Mouse (Mus musculus) myocyte (in vitro differentiated cells): ENCODE results near the gene Scg3. TPM values are rescaled to one million over a fixed set of nuclear protein-coding genes. Genes with fewer than 3 reads are reported as not detected.

Experiments used
- H3K27me3 ChIP-seq: one replicate; pipeline ENCODE4 v1.6.1; 2011; ENCODE audit not compliant: control insufficient read depth, insufficient read depth, insufficient read length
- H3K36me3 ChIP-seq: one replicate; pipeline ENCODE4 v1.6.1; 2011; ENCODE audit not compliant: control insufficient read depth, insufficient read depth
- H3K4me2 ChIP-seq: one replicate; pipeline ENCODE4 v1.6.1; 2011; ENCODE audit warnings: low read depth, control low read depth
- H3K4me3 ChIP-seq: one replicate; pipeline ENCODE4 v1.5.1; 2011; ENCODE audit warnings: mild to moderate bottlenecking, control low read depth, moderate library complexity
- H3K79me2 ChIP-seq: one replicate; pipeline ENCODE4 v1.6.1; 2011; ENCODE audit not compliant: control insufficient read depth, insufficient read depth
- H3ac ChIP-seq: one replicate; pipeline ENCODE4 v1.6.1; 2011; ENCODE audit not compliant: control insufficient read depth, insufficient read length
- CEBPB ChIP-seq: IDR thresholded peaks from 2 replicates; pipeline ENCODE4 v1.6.1; 2011; ENCODE audit warnings: mild to moderate bottlenecking, moderate library complexity; ENCODE audit not compliant: poor library complexity, insufficient read depth, severe bottlenecking
- E2F4 ChIP-seq: IDR thresholded peaks from one replicate; pipeline ENCODE4 v1.6.1; 2011; ENCODE audit warnings: mild to moderate bottlenecking, control low read depth, moderate library complexity; ENCODE audit not compliant: insufficient read depth
- MAX ChIP-seq: IDR thresholded peaks from one replicate; pipeline ENCODE4 v1.6.1; 2011; ENCODE audit warnings: low read depth, mild to moderate bottlenecking, control low read depth
- MYOD1 ChIP-seq, 3 experiments: IDR thresholded peaks; one replicate each; pipeline ENCODE4 v1.6.1; 2011; ENCODE audit warnings: control low read depth in 2 of 3, low read depth in 2 of 3, mild to moderate bottlenecking in 2 of 3, moderate library complexity in 1 of 3; ENCODE audit not compliant: insufficient read length in 2 of 3, control insufficient read depth in 1 of 3
- MYOG ChIP-seq, 3 experiments: IDR thresholded peaks; one replicate each; pipeline ENCODE4 v1.6.1; 2011; ENCODE audit warnings: control low read depth in 2 of 3, low read depth in 2 of 3, mild to moderate bottlenecking in 2 of 3; ENCODE audit not compliant: insufficient read length in 2 of 3, control insufficient read depth in 1 of 3, insufficient read depth in 1 of 3
- POLR2A ChIP-seq: IDR thresholded peaks from one replicate; pipeline ENCODE4 v1.6.1; 2011; ENCODE audit warnings: low read depth, mild to moderate bottlenecking, control low read depth, moderate library complexity; ENCODE audit not compliant: insufficient read length
- POLR2AphosphoS2 ChIP-seq: IDR thresholded peaks from one replicate; pipeline ENCODE4 v1.6.1; 2011; ENCODE audit warnings: low read depth, control low read depth; ENCODE audit not compliant: insufficient read length
- REST ChIP-seq: IDR thresholded peaks from one replicate; pipeline ENCODE4 v1.6.1; 2011; ENCODE audit warnings: mild to moderate bottlenecking, control low read depth, moderate library complexity; ENCODE audit not compliant: insufficient read depth, insufficient read length
- SRF ChIP-seq: IDR thresholded peaks from one replicate; pipeline ENCODE4 v1.6.1; 2011; ENCODE audit warnings: low read depth; ENCODE audit not compliant: control insufficient read depth, insufficient read length
- TCF12 ChIP-seq: IDR thresholded peaks from one replicate; pipeline ENCODE4 v1.6.1; 2011; ENCODE audit warnings: mild to moderate bottlenecking, control low read depth; ENCODE audit not compliant: poor library complexity, insufficient read depth, severe bottlenecking
- TCF3 ChIP-seq: IDR thresholded peaks from one replicate; pipeline ENCODE4 v1.6.1; 2011; ENCODE audit warnings: low read depth, control low read depth; ENCODE audit not compliant: insufficient read length
- USF1 ChIP-seq: IDR thresholded peaks from one replicate; pipeline ENCODE4 v1.6.1; 2011; ENCODE audit warnings: low read depth, mild to moderate bottlenecking, control low read depth, moderate library complexity
- polyA plus RNA-seq: library from polyadenylated mRNA; unstranded; fragments of >200 nt; fragmentation: generic; extraction: Trizol; gene quantifications from one replicate; pipeline ENCODE4 v1.2.1, GENCODE M21; 2012; ENCODE audit warnings: missing spikeins

Gene Scg3
- polyA plus RNA-seq, 1 experiment, result not detected

GRCm38 (mm10) chr9:75653981-75654911, 29.6 kb downstream of the Scg3 start:
- Histone ChIP-seq H3K36me3 (no peaks in the 10 kb centered on the region), H3ac (no peak overlapping the region), H3K27me3 (no peaks in the 10 kb centered on the region), H3K4me2 (no peak overlapping the region), H3K4me3 (no peak overlapping the region), H3K79me2 (no peaks in the 10 kb centered on the region)
- no peak for TF ChIP-seq USF1
- TF ChIP-seq CEBPB, result no peak
- no peak for TF ChIP-seq POLR2AphosphoS2
- TF ChIP-seq MYOD1 (IDR thresholded peaks at IDR 0.05; ENCODE audit: control insufficient read depth in 1 of 3, insufficient read length in 2 of 3, low read depth in 2 of 3), result no peak

GRCm38 (mm10) chr9:75645405-75645804, 38.5 kb downstream of the Scg3 start:
- Histone ChIP-seq H3K79me2 (no peaks in the 10 kb centered on the region), H3K36me3 (no peaks in the 10 kb centered on the region), H3K27me3 (no peaks in the 10 kb centered on the region), H3K4me3 (no peak overlapping the region), H3ac (no peak overlapping the region), H3K4me2 (no peak overlapping the region)
- TF ChIP-seq SRF (no peak), TCF12 (no peak), POLR2A (no peak), REST (no peak), USF1 (no peak), POLR2AphosphoS2 (no peak), CEBPB (no peak), E2F4 (no peak), MYOD1 (IDR thresholded peaks at IDR 0.05; ENCODE audit: control insufficient read depth in 1 of 3, insufficient read length in 2 of 3, low read depth in 2 of 3) (no peak), MYOG (IDR thresholded peaks at IDR 0.05; ENCODE audit: control insufficient read depth in 1 of 3, insufficient read depth in 1 of 3, insufficient read length in 2 of 3, low read depth in 2 of 3) (no peak), TCF3 (no peak)

DNA sequence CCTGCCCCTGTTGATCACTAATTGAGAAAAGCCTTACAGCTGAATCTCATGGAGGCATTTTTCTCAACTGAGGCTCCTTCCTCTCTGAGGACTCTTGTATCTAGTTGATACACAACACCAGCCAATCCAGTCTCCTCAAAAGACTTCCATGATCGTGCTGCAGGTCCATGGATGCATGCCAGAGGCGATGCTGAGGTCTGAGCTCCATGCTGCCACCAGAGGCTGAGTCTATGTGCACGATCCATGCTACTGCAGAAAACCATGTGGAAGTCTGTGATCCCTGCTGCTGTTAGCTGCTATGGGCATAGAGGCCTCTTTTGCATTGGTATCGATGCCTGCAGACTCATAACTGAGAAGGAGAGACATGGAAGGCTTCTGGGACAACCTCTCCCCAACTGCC, 49.6 kb downstream of the Scg3 start:
- H3ac ChIP-seq, result no peak overlapping the region
- H3K36me3 ChIP-seq, result no peaks in the 10 kb centered on the region
- no peak overlapping the region for H3K4me3 ChIP-seq
- H3K79me2 ChIP-seq, result no peaks in the 10 kb centered on the region
- no peaks in the 10 kb centered on the region for H3K27me3 ChIP-seq
- H3K4me2 ChIP-seq, result no peak overlapping the region
- TF ChIP-seq REST, result no peak
- no peak for TF ChIP-seq TCF12
- TF ChIP-seq MYOG (IDR thresholded peaks at IDR 0.05; ENCODE audit: control insufficient read depth in 1 of 3, insufficient read depth in 1 of 3, insufficient read length in 2 of 3, low read depth in 2 of 3), result no peak
- no peak for TF ChIP-seq E2F4
- no peak for TF ChIP-seq TCF3
- TF ChIP-seq SRF, result no peak
- no peak for TF ChIP-seq POLR2A
- TF ChIP-seq CEBPB, result no peak
- TF ChIP-seq MAX, result no peak
- TF ChIP-seq POLR2AphosphoS2, result no peak

DNA sequence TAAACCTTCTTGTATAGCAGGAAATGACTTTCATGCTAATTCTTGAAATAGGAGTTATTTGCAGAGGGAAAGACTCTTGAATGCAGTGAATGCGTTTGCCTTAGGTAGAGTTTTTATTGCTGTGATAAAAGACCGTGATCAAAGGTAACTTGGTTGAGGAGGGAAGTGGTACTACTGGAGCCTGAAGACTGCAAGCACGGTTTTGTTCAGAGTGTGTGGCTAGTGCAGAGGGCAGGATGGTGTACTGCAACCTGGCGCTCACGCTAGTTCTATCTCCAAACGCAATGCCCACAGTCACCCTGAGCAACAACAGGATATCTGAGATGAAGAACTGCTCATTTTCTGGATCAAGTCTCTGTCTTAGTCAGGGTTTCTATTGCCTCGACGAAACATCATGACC, 50.3 kb downstream of the Scg3 start:
- TF ChIP-seq USF1, result no peak
- TF ChIP-seq CEBPB, result no peak
- no peak for TF ChIP-seq TCF3
- no peak for TF ChIP-seq MYOD1 (IDR thresholded peaks at IDR 0.05; ENCODE audit: control insufficient read depth in 1 of 3, insufficient read length in 2 of 3, low read depth in 2 of 3)
- TF ChIP-seq MYOG (IDR thresholded peaks at IDR 0.05; ENCODE audit: control insufficient read depth in 1 of 3, insufficient read depth in 1 of 3, insufficient read length in 2 of 3, low read depth in 2 of 3), result no peak
- TF ChIP-seq MAX, result no peak
- TF ChIP-seq E2F4, result no peak
- no peak for TF ChIP-seq POLR2A
- no peak for TF ChIP-seq SRF
- no peak for TF ChIP-seq REST
- TF ChIP-seq POLR2AphosphoS2, result no peak

GRCm38 (mm10) chr9:75632902-75633301, 51.0 kb downstream of the Scg3 start:
- Histone ChIP-seq H3K4me2 (no peak overlapping the region), H3K36me3 (no peaks in the 10 kb centered on the region), H3K27me3 (no peaks in the 10 kb centered on the region)

More for the DNA sequence above, 50.3 kb downstream of the Scg3 start:
- no peaks in the 10 kb centered on the region for H3K36me3 ChIP-seq
- no peaks in the 10 kb centered on the region for H3K27me3 ChIP-seq
- no peak overlapping the region for H3K4me2 ChIP-seq
- no peak overlapping the region for H3K4me3 ChIP-seq
- H3K79me2 ChIP-seq, result no peaks in the 10 kb centered on the region
- H3ac ChIP-seq, result no peak overlapping the region

More at GRCm38 (mm10) chr9:75632902-75633301, 51.0 kb downstream of the Scg3 start:
- no peaks in the 10 kb centered on the region for H3K79me2 ChIP-seq
- H3ac ChIP-seq, result no peak overlapping the region
- TF ChIP-seq MYOG (IDR thresholded peaks at IDR 0.05; ENCODE audit: control insufficient read depth in 1 of 3, insufficient read depth in 1 of 3, insufficient read length in 2 of 3, low read depth in 2 of 3) (no peak), USF1 (no peak), SRF (no peak), E2F4 (no peak), TCF12 (no peak), TCF3 (no peak), MYOD1 (IDR thresholded peaks at IDR 0.05; ENCODE audit: control insufficient read depth in 1 of 3, insufficient read length in 2 of 3, low read depth in 2 of 3) (no peak), POLR2AphosphoS2 (no peak), CEBPB (no peak), POLR2A (no peak), REST (no peak), MAX (no peak)
- H3K4me3 ChIP-seq, result no peak overlapping the region
